Mouse (Mus musculus) spleen, adult 2 months (tissue): ENCODE data around the gene Cdc123. TPM values are rescaled to one million over a fixed set of nuclear protein-coding genes. Genes with fewer than 3 reads are reported as not detected.

ENCODE experiments used
- DNase-seq, 2 experiments: peaks; one replicate each; pipeline versions ENCODE4 v3.0.0 to v3.0.0-alpha.2; 2012 to 2021; ENCODE audit warnings: low spot score in 2 of 2, low read depth in 1 of 2
- H3K27ac ChIP-seq: fragments of 200-500 bp; 2 replicates; pipeline ENCODE4 v1.5.1; 2012; ENCODE audit warnings: low read length, inconsistent platforms; ENCODE audit not compliant: insufficient read depth
- H3K27me3 ChIP-seq: fragments of 200-500 bp; 2 replicates; pipeline ENCODE4 v1.6.1; 2012; ENCODE audit warnings: mild to moderate bottlenecking, moderate library complexity, low read length, inconsistent platforms; ENCODE audit not compliant: control insufficient read depth, insufficient read depth
- H3K36me3 ChIP-seq: fragments of 200-500 bp; 2 replicates; pipeline ENCODE4 v1.6.1; 2012; ENCODE audit warnings: mild to moderate bottlenecking, low read length, inconsistent platforms; ENCODE audit not compliant: control insufficient read depth, insufficient read depth
- H3K4me1 ChIP-seq: fragments of 200-500 bp; 2 replicates; pipeline ENCODE4 v1.6.1; 2011; ENCODE audit warnings: inconsistent platforms; ENCODE audit not compliant: control insufficient read depth, insufficient read depth, insufficient read length
- H3K4me3 ChIP-seq: fragments of 200-500 bp; 2 replicates; pipeline ENCODE4 v1.5.1; 2011; ENCODE audit warnings: mild to moderate bottlenecking, inconsistent platforms; ENCODE audit not compliant: insufficient read depth, insufficient read length; ENCODE audit errors: extremely low read depth
- CTCF ChIP-seq: fragments of 200-500 bp; IDR thresholded peaks from 2 replicates; pipeline ENCODE4 v1.5.1; 2011; ENCODE audit warnings: mild to moderate bottlenecking, inconsistent platforms; ENCODE audit not compliant: insufficient read depth, insufficient read length, insufficient replicate concordance; ENCODE audit errors: extremely low read depth
- POLR2A ChIP-seq: fragments of 200-500 bp; IDR thresholded peaks from 2 replicates; pipeline ENCODE4 v1.6.1; 2011; ENCODE audit warnings: low read depth, low read length, inconsistent platforms
- WGBS: fragments of 180-500 bp; shearing (Covaris S2); methylation state at CpG from one replicate; pipeline ENCODE4 v1.1.7; 2018; 5-methylcytosine and 5-hydroxymethylcytosine counted together
- polyA plus RNA-seq: library from polyadenylated mRNA; depleted of rRNA; stranded (reverse); fragments of >200 nt; gene quantifications from 2 replicates; pipeline ENCODE4 v1.2.3, GENCODE M21; 2012

Gene Cdc123
- polyA plus RNA-seq, 1 experiment = 29.2 TPM

- Histone ChIP-seq H3K4me3 (no peak within 1 kb of the TSS), H3K27me3 (no peaks in the 10 kb centered on the region), H3K36me3 (peaks cover 8% of the 10 kb centered on the region), H3K4me1 (no peaks in the 10 kb centered on the region), H3K27ac (no peak within 1 kb of the TSS)
- no peak for TF ChIP-seq CTCF
- TF ChIP-seq POLR2A = no peak
- no peak for DNase-seq
- WGBS = 98% methylated on average over 3 of the region's 3 CpGs
Observed at GRCm38 (mm10) chr2:5862834-5863233, 17.9 kb upstream of the Cdc123 start, which contains the start of gene Gm13199. Gm13199 (minus strand) TSS chr2:5862934.

GRCm38 (mm10) chr2:5851866-5852265 lies 6.9 kb upstream of the Cdc123 start:
- H3K27me3 ChIP-seq = no peaks in the 10 kb centered on the region
- no peak for TF ChIP-seq CTCF
- TF ChIP-seq POLR2A = no peak

GRCm38 (mm10) chr2:5851116-5851515 lies 6.2 kb upstream of the Cdc123 start:
- H3K36me3 ChIP-seq = peaks cover 5% of the 10 kb centered on the region
- H3K27ac ChIP-seq = no peak overlapping the region
- DNase-seq = no peak
- TF ChIP-seq CTCF (no peak), POLR2A (no peak)
- WGBS = 88% methylated on average over 9 of the region's 9 CpGs
- no peaks in the 10 kb centered on the region for H3K27me3 ChIP-seq
- H3K4me1 ChIP-seq = no peaks in the 10 kb centered on the region
- no peak overlapping the region for H3K4me3 ChIP-seq

More at GRCm38 (mm10) chr2:5851866-5852265, 6.9 kb upstream of the Cdc123 start:
- no peak overlapping the region for H3K27ac ChIP-seq
- no peak overlapping the region for H3K4me3 ChIP-seq
- peaks cover 6% of the 10 kb centered on the region for H3K36me3 ChIP-seq
- H3K4me1 ChIP-seq = no peaks in the 10 kb centered on the region
- no peak for DNase-seq
- 91% methylated on average over 5 of the region's 5 CpGs for WGBS

DNA sequence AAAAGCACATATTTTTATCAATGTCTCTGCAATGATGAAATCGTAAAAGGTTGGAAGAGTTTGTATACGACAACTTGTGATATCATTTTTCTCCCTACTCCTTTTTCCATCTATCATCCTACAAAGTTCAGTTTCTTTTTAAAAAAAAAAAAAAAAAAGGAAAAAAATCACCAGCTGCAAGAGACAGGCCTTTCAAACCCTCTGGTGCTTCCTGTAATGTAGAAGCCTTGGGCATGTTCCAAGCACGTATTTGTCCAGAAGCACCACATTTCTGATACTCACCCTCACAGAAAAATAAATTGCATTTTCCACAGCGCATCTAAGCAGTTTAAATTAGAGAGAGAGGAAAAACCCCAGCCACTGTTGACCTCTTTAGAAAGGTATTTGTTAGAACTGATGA lies 862 bp upstream of the Cdc123 start:
- H3K4me3 ChIP-seq = peak overlapping the region; percentile 89; the same call in 1 of the 2 replicates
- TF ChIP-seq POLR2A (no peak), CTCF (no peak)
- H3K36me3 ChIP-seq = peaks cover 6% of the 10 kb centered on the region
- H3K27ac ChIP-seq = no peak overlapping the region
- H3K27me3 ChIP-seq = no peaks in the 10 kb centered on the region
- H3K4me1 ChIP-seq = no peaks in the 10 kb centered on the region
- no peak for DNase-seq
- 20% methylated on average over 4 of the region's 4 CpGs for WGBS

- 3% methylated on average over 23 of the region's 23 CpGs for WGBS
- Histone ChIP-seq H3K27me3 (no peaks in the 10 kb centered on the region), H3K27ac (peak overlapping the region; percentile 95), H3K4me3 (peak overlapping the region; percentile 89), H3K36me3 (peaks cover 14% of the 10 kb centered on the region), H3K4me1 (no peaks in the 10 kb centered on the region)
- DNase-seq = no peak
- TF ChIP-seq POLR2A (no peak), CTCF (no peak)
Observed at GRCm38 (mm10) chr2:5844181-5844872, 637 bp downstream of the Cdc123 start.

GRCm38 (mm10) chr2:5840815-5841214 lies 4.1 kb downstream of the Cdc123 start:
- Histone ChIP-seq H3K27ac (no peak overlapping the region), H3K27me3 (no peaks in the 10 kb centered on the region), H3K36me3 (peaks cover 21% of the 10 kb centered on the region), H3K4me3 (no peak overlapping the region), H3K4me1 (no peaks in the 10 kb centered on the region)
- no peak for DNase-seq
- TF ChIP-seq POLR2A (no peak), CTCF (no peak)
- 91% methylated on average over 11 of the region's 11 CpGs for WGBS

DNA sequence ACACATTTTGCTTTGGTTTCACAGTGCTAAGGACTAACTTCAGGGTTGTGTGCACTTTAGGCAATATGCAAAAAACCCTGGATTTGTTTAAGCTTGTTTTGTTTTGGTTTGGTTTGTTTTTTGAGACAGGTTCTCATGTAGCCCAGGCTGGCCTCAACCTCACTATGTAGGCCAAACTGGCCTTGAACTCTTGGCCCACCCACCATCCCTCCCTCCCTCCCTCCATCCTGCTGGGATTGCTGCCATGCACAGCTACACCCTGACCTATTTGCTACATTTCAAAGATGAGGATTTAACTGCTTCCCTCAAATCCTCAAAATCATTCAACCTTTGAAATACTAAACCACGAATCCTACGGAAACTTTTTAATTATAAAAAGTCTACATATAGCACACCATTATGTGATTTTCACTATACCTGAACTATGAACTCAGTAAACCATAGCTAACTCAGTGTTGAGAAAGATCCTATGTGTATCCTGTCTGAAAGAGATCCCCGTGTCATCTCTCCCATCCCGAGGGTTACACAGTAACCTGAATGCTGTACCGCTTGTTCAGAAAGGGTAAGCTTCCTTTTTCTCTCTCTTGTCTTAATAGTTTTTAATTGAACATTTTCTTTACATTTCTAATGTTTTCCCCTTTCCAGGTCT lies 19.6 kb downstream of the Cdc123 start:
- Histone ChIP-seq H3K36me3 (peaks cover 15% of the 10 kb centered on the region), H3K27ac (no peak overlapping the region), H3K4me3 (no peak overlapping the region), H3K4me1 (peaks cover 5% of the 10 kb centered on the region; the same call in 1 of the 2 replicates), H3K27me3 (no peaks in the 10 kb centered on the region)
- WGBS = 95% methylated on average over 5 of the region's 5 CpGs
- DNase-seq = no peak
- no peak for TF ChIP-seq CTCF
- no peak for TF ChIP-seq POLR2A
